Mouse (Mus musculus): ENCODE results near the gene Sf3b4. TPM values are rescaled to one million over a fixed set of nuclear protein-coding genes. Genes with fewer than 3 reads are reported as not detected.
"Not testable (repeated sequence)": the region's sequence is repeated elsewhere in the genome, so short reads cannot be mapped to it uniquely, and the experiment has no call there.

The Sf3b4 gene
- polyA plus RNA-seq, 1 experiment, result 62.7 TPM

GRCm38 (mm10) chr3:96182382-96182776 is 10.2 kb downstream of the Sf3b4 start:
- H3K4me1 ChIP-seq (ENCODE audit: control insufficient read depth, insufficient read depth, low read length), result peaks cover 20% of the 10 kb centered on the region
- TF ChIP-seq CTCF (IDR thresholded peaks at IDR 0.05; ENCODE audit: low read depth, low read length) (no peak), POLR2A (IDR thresholded peaks at IDR 0.05; ENCODE audit: borderline replicate concordance, low read depth, low read length) (no peak)

GRCm38 (mm10) chr3:96192977-96193376 is 20.8 kb downstream of the Sf3b4 start:
- peaks cover 5% of the 10 kb centered on the region for H3K4me1 ChIP-seq (ENCODE audit: control insufficient read depth, insufficient read depth, low read length)
- no peak overlapping the region for H3K4me3 ChIP-seq (ENCODE audit: insufficient read depth, low read length)
- H3K27ac ChIP-seq (ENCODE audit: insufficient read depth, low read depth, low read length), result no peak overlapping the region
- TF ChIP-seq POLR2A (IDR thresholded peaks at IDR 0.05; ENCODE audit: borderline replicate concordance, low read depth, low read length), result no peak
- TF ChIP-seq CTCF (IDR thresholded peaks at IDR 0.05; ENCODE audit: low read depth, low read length), result no peak

More at GRCm38 (mm10) chr3:96182382-96182776, 10.2 kb downstream of the Sf3b4 start:
- Histone ChIP-seq H3K27ac (ENCODE audit: insufficient read depth, low read depth, low read length) (peak overlapping the region; percentile 2; the same call in 1 of the 2 replicates), H3K4me3 (ENCODE audit: insufficient read depth, low read length) (no peak overlapping the region)

GRCm38 (mm10) chr3:96194966-96195365 is 22.8 kb downstream of the Sf3b4 start:
- peaks cover 11% of the 10 kb centered on the region for H3K4me1 ChIP-seq (ENCODE audit: control insufficient read depth, insufficient read depth, low read length)
- no peak for TF ChIP-seq POLR2A (IDR thresholded peaks at IDR 0.05; ENCODE audit: borderline replicate concordance, low read depth, low read length)
- H3K4me3 ChIP-seq (ENCODE audit: insufficient read depth, low read length), result no peak overlapping the region
- no peak overlapping the region for H3K27ac ChIP-seq (ENCODE audit: insufficient read depth, low read depth, low read length)

- Histone ChIP-seq H3K27ac (ENCODE audit: insufficient read depth, low read depth, low read length) (no peak overlapping the region), H3K4me1 (ENCODE audit: control insufficient read depth, insufficient read depth, low read length) (peaks cover 11% of the 10 kb centered on the region), H3K4me3 (ENCODE audit: insufficient read depth, low read length) (no peak overlapping the region)
- TF ChIP-seq POLR2A (IDR thresholded peaks at IDR 0.05; ENCODE audit: borderline replicate concordance, low read depth, low read length) (no peak), CTCF (IDR thresholded peaks at IDR 0.05; ENCODE audit: low read depth, low read length) (no peak; the same call in 1 of the 2 replicates)
These were observed 23.6 kb downstream of the Sf3b4 start for GRCm38 (mm10) chr3:96195616-96196313.

GRCm38 (mm10) chr3:96196437-96197128 is 24.5 kb downstream of the Sf3b4 start:
- Histone ChIP-seq H3K27ac (ENCODE audit: insufficient read depth, low read depth, low read length) (peak overlapping the region; percentile 62; the same call in 1 of the 2 replicates), H3K4me3 (ENCODE audit: insufficient read depth, low read length) (peak overlapping the region; percentile 77), H3K4me1 (ENCODE audit: control insufficient read depth, insufficient read depth, low read length) (peaks cover 11% of the 10 kb centered on the region)
- TF ChIP-seq POLR2A (IDR thresholded peaks at IDR 0.05; ENCODE audit: borderline replicate concordance, low read depth, low read length) (no peak), CTCF (IDR thresholded peaks at IDR 0.05; ENCODE audit: low read depth, low read length) (no peak)

GRCm38 (mm10) chr3:96197129-96197749 is 25.1 kb downstream of the Sf3b4 start:
- peaks cover 11% of the 10 kb centered on the region for H3K4me1 ChIP-seq (ENCODE audit: control insufficient read depth, insufficient read depth, low read length)
- TF ChIP-seq POLR2A (IDR thresholded peaks at IDR 0.05; ENCODE audit: borderline replicate concordance, low read depth, low read length) (0 out of 2 replicates have a peak, but pooled peaks have one; percentile 30), CTCF (IDR thresholded peaks at IDR 0.05; ENCODE audit: low read depth, low read length) (no peak)
- H3K27ac ChIP-seq (ENCODE audit: insufficient read depth, low read depth, low read length), result peak overlapping the region; percentile 62
- peak overlapping the region; percentile 77 for H3K4me3 ChIP-seq (ENCODE audit: insufficient read depth, low read length)

GRCm38 (mm10) chr3:96198181-96198580 is 26.0 kb downstream of the Sf3b4 start:
- TF ChIP-seq POLR2A (IDR thresholded peaks at IDR 0.05; ENCODE audit: borderline replicate concordance, low read depth, low read length) (no peak), CTCF (IDR thresholded peaks at IDR 0.05; ENCODE audit: low read depth, low read length) (no peak)
- Histone ChIP-seq H3K4me3 (ENCODE audit: insufficient read depth, low read length) (0 out of 2 replicates have a peak overlapping the region, but pooled peaks have one; percentile 9), H3K4me1 (ENCODE audit: control insufficient read depth, insufficient read depth, low read length) (peaks cover 11% of the 10 kb centered on the region), H3K27ac (ENCODE audit: insufficient read depth, low read depth, low read length) (no peak overlapping the region)

- H3K27ac ChIP-seq (ENCODE audit: insufficient read depth, low read depth, low read length); H3K4me3 ChIP-seq (ENCODE audit: insufficient read depth, low read length): not testable (repeated sequence)
- peaks cover 11% of the 10 kb centered on the region for H3K4me1 ChIP-seq (ENCODE audit: control insufficient read depth, insufficient read depth, low read length)
These were observed 26.6 kb downstream of the Sf3b4 start for GRCm38 (mm10) chr3:96198601-96199251.

- Histone ChIP-seq H3K27ac (ENCODE audit: insufficient read depth, low read depth, low read length) (no peak overlapping the region), H3K4me3 (ENCODE audit: insufficient read depth, low read length) (no peak overlapping the region), H3K4me1 (ENCODE audit: control insufficient read depth, insufficient read depth, low read length) (peaks cover 11% of the 10 kb centered on the region)
- TF ChIP-seq CTCF (IDR thresholded peaks at IDR 0.05; ENCODE audit: low read depth, low read length) (no peak), POLR2A (IDR thresholded peaks at IDR 0.05; ENCODE audit: borderline replicate concordance, low read depth, low read length) (no peak)
These were observed 27.6 kb downstream of the Sf3b4 start for GRCm38 (mm10) chr3:96199731-96200130.

All from bone marrow macrophage, adult 2 months (primary cell).